Mouse (Mus musculus): ENCODE results near the gene Gm42372.

The Gm42372 gene

DNA sequence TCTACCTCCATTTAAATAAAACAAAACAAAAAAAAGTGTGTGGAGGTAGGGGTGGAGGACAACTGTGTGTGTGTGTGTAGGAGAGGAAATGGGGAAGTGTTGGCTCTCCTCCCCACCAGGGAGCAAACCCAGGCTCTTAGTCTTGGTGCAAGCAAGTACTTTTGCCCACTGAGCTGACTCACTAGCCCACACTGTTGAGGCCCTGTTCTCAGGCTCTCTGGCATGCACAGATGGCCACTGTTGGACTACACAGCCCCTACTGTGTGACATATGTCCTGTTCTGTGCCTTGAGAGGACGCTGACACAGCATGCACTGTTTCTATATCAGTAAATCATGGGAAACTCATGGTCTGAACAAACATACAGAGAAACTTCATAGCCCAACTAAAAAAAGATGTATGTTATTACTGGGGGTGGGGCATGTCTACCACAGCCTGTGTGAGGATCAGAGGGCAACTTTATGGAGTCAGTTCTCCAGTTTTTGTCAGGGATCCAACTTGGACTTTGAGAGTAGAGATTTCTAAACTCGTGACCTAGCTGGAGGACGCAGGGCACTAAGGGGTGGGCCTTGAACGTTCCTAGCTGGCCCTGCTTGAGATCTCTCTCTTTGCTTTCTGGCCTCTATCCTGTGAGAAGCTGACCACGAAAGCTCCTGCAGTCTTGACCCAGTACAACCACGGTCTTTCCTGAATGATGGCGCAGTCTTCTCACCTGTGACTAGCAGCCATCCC is 20.5 kb downstream of the Gm42372 start:
- DNase-seq (ENCODE audit: extremely low read depth, low read depth): peak; percentile 46

DNA sequence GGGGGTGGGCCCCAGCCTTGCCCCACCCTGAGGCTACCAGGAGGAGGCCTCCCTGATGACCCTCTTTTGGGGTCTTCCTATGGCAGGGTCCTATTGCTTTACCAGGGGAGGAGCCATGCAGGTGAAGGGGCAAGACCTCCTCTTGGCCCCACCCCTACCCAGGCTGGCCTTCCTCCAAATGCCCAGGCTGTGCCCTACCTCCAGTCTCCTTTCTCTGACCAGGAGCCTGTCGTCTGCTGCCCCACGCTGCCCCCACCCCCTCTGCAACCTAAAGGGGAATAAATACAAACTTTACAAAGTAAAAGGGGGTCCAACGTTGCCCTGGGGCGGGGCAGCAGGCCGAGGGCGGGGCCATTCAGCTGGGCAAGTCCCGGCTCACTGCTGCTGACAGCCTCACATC is 21.8 kb downstream of the Gm42372 start:
- DNase-seq (ENCODE audit: extremely low read depth, low read depth): no peak

DNA sequence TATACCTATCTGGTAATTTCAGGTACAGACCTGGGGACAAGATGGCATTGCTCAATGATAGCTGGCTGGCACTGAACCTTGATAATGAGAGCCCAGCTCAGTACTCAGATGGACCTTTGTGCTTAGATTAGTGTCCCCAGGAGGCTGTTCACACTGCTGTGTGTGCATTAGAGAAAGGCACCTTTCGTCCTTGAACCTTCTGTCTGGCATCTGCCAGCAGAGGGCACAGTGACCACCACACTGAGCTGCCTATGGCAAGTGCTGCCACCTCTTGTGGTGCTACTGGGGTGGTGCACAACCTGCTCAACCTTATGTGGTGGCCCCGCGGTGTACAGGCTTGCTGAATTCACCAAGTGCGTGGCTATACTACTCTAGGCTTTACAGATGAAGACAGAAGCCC is 24.4 kb downstream of the Gm42372 start:
- no peak for DNase-seq (ENCODE audit: extremely low read depth, low read depth)

DNA sequence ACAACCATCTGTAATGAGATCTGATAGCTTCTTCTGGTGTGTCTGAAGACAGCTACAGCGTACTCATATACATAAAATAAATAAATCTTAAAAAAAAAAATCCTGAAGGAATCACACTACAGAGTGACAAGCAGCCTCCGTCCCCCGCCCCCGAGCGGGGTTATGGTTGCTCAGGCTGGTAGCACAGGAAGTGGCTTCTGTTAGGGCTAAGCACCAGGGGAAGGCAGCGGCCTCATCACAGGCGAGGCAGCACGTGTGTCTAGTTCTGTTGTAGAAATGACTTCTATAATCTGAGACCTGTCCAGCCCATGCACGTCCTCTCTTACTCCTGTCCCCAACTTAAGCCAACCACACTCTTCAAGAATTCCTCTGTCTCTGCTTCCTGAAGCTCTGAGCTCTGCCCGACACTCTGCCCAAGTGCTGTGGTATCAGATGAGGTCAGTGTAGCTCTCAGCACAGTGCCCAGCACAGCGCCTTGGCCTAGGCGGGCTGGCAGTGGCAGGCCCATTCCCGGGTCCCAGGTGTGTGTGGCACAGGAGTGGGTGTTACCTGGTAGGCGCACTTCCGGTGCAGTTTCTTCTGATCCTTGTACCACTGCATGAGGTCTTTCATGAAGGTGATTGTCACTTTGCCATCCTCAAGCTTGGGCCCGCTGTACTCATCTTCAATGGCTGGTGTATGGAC is 26.6 kb downstream of the Gm42372 start:
- no peak for DNase-seq (ENCODE audit: extremely low read depth, low read depth)

DNA sequence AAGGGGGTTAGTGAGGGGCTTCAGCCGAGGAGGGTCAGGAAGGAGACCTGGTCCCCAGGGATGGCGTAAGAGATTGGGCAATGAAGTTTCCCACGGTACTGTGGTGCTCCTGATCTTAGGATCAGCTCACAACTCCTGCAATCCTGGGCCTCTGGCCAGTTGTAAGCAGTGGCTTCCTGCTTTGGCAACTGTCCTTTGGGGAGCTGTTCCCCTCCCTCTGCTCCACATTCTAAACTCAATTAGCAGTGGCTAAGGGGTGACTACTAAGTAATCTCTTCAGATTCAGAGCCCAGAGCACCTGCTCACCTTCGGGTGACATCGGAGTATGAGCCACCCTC is 27.1 kb downstream of the Gm42372 start:
- DNase-seq (ENCODE audit: extremely low read depth, low read depth): no peak

DNA sequence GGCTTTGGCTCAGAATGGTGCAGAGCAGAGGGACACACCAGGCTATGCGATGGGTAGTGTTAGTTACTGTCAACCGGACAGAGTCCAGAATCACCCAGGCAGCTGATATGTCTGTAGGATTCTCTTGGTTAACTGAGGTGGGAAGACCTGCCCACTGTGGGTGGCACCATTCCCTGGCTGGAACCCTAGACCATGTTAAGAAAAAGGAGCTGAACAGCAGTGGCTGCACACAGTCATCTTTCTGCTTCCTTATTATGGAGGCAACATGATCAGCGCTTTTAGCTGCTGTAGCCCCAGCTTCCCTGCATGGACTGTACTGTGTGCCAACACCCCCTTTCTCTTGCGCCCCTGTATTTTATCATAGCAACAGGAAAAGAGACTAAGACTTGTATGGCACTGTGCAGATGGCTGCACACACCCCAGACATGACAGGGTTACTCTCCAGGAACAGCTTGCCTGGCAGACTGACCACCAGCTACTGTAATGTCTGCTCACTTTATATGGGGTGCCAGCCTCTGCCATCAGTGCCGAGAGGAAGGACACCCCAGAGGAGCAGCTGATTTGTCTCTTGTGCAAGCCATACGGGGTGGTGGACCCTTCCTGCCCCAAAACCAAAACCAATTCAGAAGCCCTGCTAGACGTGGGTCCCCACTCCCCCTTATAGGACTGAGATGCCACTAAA is 29.2 kb downstream of the Gm42372 start:
- DNase-seq (ENCODE audit: extremely low read depth, low read depth): no peak

DNA sequence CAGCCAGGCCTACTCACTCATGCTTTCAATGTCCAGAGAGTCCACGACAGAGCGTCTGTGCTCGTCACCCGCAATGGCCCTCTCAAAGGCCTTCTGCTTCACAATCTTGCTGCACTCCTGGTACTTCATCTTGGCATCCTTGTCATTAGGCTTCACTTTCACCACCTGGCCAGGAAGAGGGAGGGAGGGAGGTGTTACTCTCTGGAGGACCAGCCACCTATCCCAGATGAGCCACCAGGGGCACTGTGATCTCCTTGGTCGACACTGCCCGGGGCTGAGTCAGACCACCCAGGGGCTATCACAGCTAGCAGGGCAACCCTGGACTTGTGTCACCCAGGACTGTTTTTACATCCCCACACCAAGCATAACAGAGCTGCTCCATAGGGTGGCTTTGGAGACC is 32.5 kb downstream of the Gm42372 start:
- no peak for DNase-seq (ENCODE audit: extremely low read depth, low read depth)

DNA sequence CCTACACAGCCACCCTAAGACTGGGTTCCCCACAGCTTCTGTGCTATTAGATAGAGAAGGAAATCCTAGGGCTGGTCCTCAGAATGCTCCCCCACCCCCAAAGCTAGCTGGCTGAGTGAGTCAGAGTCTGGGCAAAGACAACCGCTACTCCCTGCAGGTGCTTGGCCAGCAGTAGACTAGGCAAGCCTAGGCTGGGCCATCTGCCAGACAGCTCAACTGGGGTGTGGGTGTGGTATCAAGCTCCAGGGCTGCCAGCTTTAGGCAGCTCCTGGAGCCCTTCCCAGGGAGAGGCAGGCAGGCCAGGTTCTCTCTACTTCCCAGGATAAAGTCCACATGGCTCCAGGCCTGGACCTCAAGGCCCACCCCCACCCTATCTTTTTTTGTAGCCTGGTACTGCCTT is 34.1 kb downstream of the Gm42372 start:
- no peak for DNase-seq (ENCODE audit: extremely low read depth, low read depth)

DNA sequence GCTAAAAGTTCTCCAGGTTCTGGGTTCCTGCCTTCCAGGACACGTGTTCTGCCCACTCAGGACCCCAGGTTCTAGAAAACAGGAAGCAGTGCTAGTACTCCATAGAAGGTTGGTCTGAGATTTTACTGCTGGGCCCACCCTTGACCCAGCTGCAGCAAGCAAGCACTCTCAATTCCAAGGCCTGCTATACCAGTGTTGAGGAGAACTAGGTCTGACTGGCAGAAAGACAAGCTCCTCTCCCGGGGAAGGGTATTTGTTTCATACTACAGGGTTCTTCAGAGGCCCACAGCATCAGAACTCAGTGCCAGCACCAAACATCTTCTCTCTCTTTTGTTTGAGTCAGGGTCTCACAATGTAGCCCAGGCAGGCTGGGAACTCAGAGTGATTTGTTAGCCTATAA is 35.0 kb downstream of the Gm42372 start:
- DNase-seq (ENCODE audit: extremely low read depth, low read depth): no peak

DNA sequence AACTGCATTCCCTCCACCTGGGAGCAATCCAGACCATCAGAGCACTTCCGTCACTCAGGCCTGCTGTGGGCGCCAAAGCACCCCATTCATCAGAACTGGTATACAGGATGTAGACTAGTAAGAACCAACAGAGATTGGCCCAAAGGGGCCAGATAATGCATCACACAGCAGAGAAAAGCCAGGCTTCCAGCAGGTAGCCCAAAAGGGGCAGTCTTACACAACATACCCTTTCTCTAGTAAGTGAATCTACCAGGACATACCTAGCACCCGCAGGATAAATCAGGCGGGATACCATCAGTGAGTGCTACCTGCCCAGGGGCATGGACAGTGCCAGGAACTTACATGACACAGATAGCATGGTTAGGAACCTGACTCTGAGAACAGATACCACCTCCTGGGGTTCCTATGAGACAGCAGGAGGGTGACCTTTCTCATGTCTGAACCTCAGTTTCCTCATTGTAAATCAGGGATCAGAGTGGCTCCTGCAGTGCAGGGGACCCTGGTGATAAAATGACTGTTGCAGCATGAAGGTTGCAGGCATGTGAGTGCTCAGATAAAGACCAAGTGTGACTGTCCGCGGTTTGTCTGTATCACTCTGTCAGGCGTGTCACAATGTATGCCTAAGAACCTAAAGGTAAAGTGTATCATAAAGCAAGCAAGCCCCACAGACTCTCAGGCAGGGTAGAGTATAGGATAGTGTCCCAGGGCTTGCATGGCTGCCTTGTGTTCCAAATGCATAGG is 36.7 kb downstream of the Gm42372 start:
- no peak for DNase-seq (ENCODE audit: extremely low read depth, low read depth)

DNA sequence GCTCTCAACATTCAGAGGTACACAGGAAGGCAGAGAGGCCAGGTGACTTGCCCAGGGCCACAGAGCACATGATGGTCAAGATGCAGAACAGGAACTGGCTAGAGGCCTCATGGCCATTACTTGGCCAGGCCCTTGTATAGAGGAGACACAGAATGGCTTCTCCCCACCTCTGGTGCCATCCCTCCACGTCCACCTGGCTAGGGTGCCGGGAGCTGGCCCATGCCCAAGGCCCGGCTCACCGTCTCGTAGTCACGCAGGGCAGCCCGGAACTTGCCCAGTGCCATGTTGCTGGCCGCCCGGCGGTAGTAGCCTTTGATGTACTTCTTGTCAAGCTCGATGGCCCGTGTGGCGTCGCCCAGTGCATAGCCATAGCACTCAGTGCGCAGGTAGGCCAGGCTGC is 39.3 kb downstream of the Gm42372 start:
- DNase-seq (ENCODE audit: extremely low read depth, low read depth): no peak

DNA sequence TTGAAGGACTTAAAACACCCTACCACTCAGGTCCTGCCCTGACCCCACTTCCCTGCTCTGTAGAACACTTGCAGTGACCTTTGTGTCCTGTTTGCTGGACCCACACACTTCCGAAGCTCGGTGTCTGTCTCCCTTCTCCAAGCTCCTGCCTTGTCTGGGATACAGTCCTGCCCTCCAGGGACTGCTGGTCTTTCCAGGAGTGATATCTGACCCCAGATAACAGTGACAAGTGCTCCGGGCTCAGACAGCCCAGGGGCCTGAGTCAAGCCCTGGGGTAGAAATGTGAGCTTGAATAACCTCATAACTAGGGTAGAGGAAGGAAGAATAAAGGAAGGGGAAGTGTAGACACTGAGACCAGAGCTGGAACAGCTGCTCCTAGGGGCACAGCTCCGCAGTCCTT is 40.8 kb downstream of the Gm42372 start:
- no peak for DNase-seq (ENCODE audit: extremely low read depth, low read depth)

DNA sequence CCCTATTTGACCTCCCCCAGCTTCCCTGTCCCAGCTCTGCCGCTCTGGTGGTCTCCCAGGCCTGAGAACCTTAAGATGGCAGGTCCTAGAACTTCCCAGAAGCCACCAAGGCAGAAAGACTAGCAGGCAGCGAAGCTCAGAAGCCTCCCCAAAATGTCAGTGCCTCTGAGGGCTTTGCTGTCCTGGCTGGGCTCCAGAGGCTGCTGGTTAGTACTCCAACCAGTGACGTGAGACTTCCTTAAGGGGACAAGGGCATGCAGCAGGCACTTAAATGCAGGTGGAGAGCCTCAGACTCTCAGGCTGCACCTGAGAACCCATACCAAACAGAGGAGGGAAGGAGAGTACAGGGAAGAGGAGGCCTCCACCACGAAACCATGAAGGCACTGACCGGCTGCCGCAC is 41.3 kb downstream of the Gm42372 start:
- no peak for DNase-seq (ENCODE audit: extremely low read depth, low read depth)

DNA sequence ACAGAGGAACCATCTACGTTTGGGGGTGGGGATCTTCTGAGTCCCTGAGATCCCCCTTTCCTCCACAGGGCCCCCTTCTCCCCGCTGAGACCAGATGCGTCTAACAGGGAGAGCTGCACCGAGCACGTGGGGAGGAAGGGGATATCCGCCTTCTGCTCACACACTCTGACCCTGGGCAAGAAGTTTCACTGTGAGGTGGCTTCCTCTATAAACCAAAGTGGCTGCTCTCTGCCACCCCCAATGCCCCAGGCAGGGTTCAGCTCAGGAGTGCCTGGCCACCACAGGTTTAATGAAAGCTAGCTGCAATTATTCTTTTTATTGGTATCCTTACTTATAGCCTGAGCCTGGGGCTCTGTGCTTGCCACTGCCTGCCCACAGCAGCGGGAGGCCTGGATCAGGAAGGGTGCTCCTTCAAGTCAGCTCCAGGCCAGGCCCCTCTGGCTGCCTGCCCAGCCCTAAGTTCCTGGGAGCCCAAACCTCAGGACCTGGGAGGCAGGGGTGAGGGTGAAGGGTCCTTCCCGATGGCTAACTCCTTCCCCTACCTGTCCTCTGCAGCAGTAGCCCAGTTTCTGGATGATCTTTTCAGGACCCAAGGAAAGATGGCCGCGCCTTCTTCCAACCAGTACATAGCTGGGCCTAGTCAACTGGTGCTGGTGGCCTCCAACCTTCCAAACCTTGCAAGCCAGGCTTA is 42.1 kb downstream of the Gm42372 start:
- DNase-seq (ENCODE audit: extremely low read depth, low read depth): no peak

DNA sequence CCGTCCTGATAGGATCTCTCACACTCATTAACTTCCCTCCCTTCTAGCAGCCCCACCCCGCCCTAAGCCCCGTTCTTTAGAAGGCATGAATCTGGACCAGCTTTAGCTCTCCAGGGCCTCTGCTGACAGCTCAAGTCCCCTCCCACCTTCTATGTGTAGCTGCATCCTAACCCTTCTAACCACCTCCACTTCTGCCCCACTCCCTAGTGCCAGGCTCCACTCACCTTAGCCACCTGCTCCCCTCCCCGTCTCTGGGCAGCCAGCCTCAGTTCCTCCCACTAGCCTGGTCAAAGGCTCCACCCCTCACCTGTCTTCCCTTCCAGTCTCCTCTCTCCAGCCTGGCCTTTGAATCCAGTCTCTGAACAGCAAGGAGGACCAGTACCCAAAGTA is 42.6 kb downstream of the Gm42372 start:
- DNase-seq (ENCODE audit: extremely low read depth, low read depth): no peak

DNA sequence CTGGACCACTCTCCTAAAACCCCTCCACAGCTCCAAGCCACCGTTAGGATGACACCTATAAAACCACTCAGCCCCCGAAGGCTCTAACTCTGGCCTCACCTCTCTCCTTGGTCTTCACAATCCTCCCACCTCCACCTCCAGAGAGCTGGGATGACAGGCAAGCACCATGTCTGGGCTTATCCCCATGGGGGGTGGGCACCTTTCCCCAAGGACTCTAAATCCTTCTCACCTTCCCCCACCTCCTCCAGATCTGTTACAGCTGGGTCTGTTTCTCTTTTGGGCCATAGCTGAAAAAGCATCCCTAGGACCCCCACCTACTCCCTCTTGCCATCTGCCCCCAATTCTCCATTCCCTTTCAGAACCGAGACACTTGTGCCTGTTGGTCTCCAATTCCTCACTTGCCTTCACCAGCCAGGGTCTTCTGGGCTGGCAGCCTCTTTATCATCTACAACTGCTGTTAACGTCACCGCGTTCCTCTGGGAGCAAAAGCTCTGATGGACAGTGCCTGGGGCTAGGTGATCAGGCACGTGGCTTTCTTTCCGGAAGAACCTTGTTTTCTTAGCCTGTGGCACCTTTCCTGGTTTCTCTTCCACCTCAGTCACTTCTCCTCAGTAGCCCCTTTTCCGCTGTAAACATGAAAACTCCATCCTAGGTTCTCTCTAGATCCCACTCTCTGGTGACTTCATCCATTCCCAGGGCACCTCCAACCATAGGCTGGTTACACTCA is 43.2 kb downstream of the Gm42372 start:
- no peak for DNase-seq (ENCODE audit: extremely low read depth, low read depth)

DNA sequence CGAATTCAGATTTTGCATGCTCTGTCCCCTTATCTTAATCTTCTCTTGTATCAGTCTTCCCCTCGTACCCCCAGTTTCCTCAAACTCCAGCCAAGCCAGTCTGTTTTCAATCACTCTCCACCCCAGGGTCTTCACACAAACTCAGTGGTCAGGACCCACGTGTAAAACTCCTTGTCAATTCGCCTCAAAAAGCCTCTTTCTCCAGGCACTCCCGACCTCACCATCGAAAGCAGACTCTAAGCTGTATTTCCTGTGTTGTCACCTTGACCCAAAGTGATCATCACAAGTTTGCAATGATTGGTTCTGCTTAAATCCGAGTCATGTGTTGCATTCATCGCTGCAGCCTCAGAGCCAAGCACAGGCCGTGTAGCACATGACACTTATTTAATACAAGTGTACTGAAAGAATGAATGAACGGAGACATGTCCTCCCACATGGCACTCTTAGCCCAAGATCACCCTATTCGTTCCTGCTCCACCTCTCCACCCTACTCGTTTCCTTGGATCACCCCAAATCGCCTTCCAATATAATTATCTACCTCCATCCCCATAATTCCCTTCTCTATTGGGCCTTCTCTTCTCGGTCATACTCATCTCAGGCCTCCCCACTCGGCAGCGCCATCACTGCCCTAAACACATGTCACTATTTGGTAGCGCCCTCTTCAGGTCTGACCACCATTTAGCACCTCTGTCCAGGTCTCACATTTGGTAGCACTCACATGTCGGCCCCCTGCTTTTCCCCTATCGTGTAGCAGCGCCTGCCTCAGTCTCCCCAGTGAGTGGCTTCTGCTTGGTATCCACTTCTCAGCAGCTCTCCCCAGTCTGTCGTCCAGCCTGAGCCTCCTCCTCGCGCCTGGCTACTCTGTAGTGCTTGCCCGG is 44.1 kb downstream of the Gm42372 start:
- DNase-seq (ENCODE audit: extremely low read depth, low read depth): peak; percentile 76

DNA sequence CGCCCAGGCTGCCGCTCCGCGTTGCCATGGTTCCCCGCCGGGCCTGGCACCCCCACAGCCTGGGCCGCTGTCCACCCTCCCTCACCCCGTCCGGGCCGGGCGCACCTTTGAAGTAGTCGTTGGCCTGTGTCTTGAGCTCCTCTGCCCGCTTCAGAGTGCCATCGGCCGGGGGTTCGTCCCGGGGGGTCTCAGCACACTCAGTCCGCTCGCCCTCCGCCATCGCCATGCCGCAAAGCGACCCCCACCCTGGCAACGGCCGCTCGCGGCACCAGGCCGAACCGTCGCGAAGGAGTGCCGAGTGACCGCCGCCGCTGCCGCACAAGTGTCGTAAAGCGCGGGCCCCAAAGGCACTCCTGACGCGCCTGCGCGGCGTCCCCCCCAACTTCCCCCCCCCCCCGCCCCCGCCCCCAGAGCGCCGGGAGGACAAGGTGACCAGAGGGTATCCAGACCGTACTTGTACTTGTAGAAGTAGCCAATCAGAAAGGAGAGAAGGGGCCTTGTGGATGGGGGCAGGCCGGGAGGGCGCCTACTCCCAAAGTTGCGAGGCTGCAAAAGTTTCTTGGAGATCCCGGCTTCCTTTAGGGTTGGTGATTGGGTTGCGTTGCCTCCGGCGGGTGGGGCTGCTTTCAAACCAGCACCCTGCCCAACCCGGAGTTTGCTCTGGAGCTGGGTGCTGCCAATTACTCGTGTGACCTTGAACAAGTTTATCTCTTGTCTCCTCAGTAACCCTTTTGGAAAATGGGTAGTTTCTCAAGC is 44.9 kb downstream of the Gm42372 start, which contains the start of gene Ppp5c:
TSS of gene Ppp5c (minus strand) at position 337 of the 756 bp plus-strand sequence.
- DNase-seq (ENCODE audit: extremely low read depth, low read depth): peak; percentile 71

DNA sequence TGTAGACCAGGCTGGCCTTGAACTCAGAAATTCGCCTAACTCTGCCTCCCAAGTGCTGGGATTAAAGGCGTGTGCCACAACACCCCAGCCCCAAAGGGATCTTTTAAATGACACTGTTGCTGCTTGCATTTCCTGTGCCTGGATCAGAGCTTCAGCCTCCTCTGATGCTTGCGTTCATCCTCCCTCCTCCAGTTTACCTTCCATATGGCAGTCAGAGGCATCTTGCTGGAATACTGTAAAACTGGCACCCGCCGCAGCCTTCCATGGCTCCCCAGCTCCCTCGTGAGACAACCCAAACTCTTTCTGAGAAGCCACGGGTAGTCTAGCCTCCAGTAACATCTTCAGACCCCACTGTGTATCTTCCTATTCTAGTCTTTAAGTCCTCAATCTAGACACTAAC is 46.0 kb downstream of the Gm42372 start:
- DNase-seq (ENCODE audit: extremely low read depth, low read depth): no peak
